In the genomic region with DNA sequence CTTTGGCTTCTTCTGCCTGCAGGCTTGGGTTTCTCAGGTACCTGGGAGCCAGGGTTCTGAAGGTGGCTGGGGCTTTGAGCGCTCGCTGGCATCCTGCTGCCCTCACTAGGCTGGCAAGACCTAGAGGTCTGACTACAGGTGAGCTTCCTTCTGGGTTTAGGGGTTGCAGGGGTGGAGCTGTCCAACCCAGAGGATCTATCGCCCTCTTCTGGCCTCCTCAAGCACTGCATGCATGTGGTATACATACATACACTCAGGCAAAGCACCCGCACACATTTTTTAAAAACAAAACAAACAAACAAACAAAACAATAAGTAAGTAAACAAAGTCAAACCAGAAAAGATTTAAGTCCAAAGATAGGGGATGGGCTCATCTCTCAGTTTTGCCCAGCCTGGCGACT, we compare ENCODE assay signal across 8 mouse cellular contexts. TPM values are rescaled to one million over a fixed set of nuclear protein-coding genes. Genes with fewer than 3 reads are reported as not detected.
DNase-seq lines count a peak whose midpoint lies in the region; ATAC-seq and TF ChIP-seq lines count a peak whose summit lies in the region.

No protein-coding gene starts in this region.

- no peaks in the 10 kb centered on the region for H3K9me3 ChIP-seq in midbrain, embryonic 14.5 days (ENCODE audit: control insufficient read depth, low read length)
- H3K9me3 ChIP-seq in midbrain, embryonic 11.5 days (ENCODE audit: control insufficient read depth, low read length): peaks cover under 1% of the 10 kb centered on the region; the same call in 1 of the 2 replicates
- H3K9me3 ChIP-seq in liver, embryonic 13.5 days (replicated peaks): peaks cover 4% of the 10 kb centered on the region; the same call in 1 of the 2 replicates

- no peak for TF ChIP-seq POLR2A in cerebellum, adult 2 months (IDR thresholded peaks at IDR 0.05; ENCODE audit: borderline replicate concordance, insufficient read depth, low read length)

- peaks cover 7% of the 10 kb centered on the region; the same call in 1 of the 2 replicates for H3K4me1 ChIP-seq in cerebellum, adult 2 months (ENCODE audit: control insufficient read depth, insufficient read depth, low read length)
- no peaks in the 10 kb centered on the region for H3K4me1 ChIP-seq in midbrain, embryonic 14.5 days (ENCODE audit: control insufficient read depth, insufficient read depth, low read length)
- no peaks in the 10 kb centered on the region for H3K4me1 ChIP-seq in midbrain, embryonic 11.5 days (ENCODE audit: control insufficient read depth, insufficient read depth, low read length)
- peaks cover 24% of the 10 kb centered on the region for H3K4me1 ChIP-seq in liver, embryonic 13.5 days (replicated peaks)

- WGBS in cerebellum, adult 2 months: 70% methylated on average over 5 of the region's 5 CpGs
- 60% methylated on average over 5 of the region's 5 CpGs for WGBS in midbrain, embryonic 14.5 days
- 72% methylated on average over 5 of the region's 5 CpGs for WGBS in midbrain, embryonic 11.5 days
- WGBS in liver, embryonic 13.5 days (ENCODE audit: insufficient replicate concordance): 54% methylated on average over 5 of the region's 5 CpGs

- no peaks in the 10 kb centered on the region for H3K36me3 ChIP-seq in midbrain, embryonic 14.5 days (ENCODE audit: control insufficient read depth, insufficient read depth, low read length)
- no peaks in the 10 kb centered on the region for H3K36me3 ChIP-seq in midbrain, embryonic 11.5 days (ENCODE audit: control insufficient read depth, insufficient read depth, low read length)
- H3K36me3 ChIP-seq in liver, embryonic 13.5 days: no peaks in the 10 kb centered on the region

- peak; percentile 69 for TF ChIP-seq CTCF in cerebellum, adult 2 months (IDR thresholded peaks at IDR 0.05; ENCODE audit: borderline replicate concordance, insufficient read depth, low read depth, low read length)

- DNase-seq in cerebellum, adult 2 months: peak in 1 of 2 experiments; percentile 47
- no peak for DNase-seq in cerebellum, adult 11 months
- DNase-seq in midbrain, embryonic 14.5 days: peak; percentile 56
- DNase-seq in midbrain, embryonic 11.5 days (ENCODE audit: low spot score, missing footprints): no peak
- peak; percentile 60 for DNase-seq in embryo, embryonic 11 days
- DNase-seq in liver, embryonic 13.5 days: peak; percentile 42
- DNase-seq in spleen, adult 12 weeks (ENCODE audit: low spot score): peak; percentile 51
- DNase-seq in c-Kit-positive CD71-positive TER-119-positive erythroid progenitor cells, embryonic 14.5 days (ENCODE audit: low spot score): no peak

- H3K4me2 ChIP-seq in midbrain, embryonic 14.5 days (ENCODE audit: low read length): no peak overlapping the region
- no peak overlapping the region for H3K4me2 ChIP-seq in midbrain, embryonic 11.5 days
- no peak overlapping the region for H3K4me2 ChIP-seq in liver, embryonic 13.5 days

- ATAC-seq in midbrain, embryonic 14.5 days (ENCODE audit: low FRiP score, low TSS enrichment): no peak
- ATAC-seq in midbrain, embryonic 11.5 days (ENCODE audit: low FRiP score): no peak
- peak; percentile 49 for ATAC-seq in liver, embryonic 13.5 days (ENCODE audit: low read depth)

- H3K27me3 ChIP-seq in cerebellum, adult 2 months (ENCODE audit: control insufficient read depth, insufficient read depth, low read length): no peaks in the 10 kb centered on the region
- no peaks in the 10 kb centered on the region for H3K27me3 ChIP-seq in midbrain, embryonic 14.5 days (ENCODE audit: control insufficient read depth, insufficient read depth, low read length)
- no peaks in the 10 kb centered on the region for H3K27me3 ChIP-seq in midbrain, embryonic 11.5 days (ENCODE audit: control insufficient read depth, insufficient read depth, low read length)
- no peaks in the 10 kb centered on the region for H3K27me3 ChIP-seq in liver, embryonic 13.5 days

- no peak overlapping the region for H3K27ac ChIP-seq in cerebellum, adult 2 months (ENCODE audit: insufficient read depth, low read length)
- H3K27ac ChIP-seq in midbrain, embryonic 14.5 days (replicated peaks; ENCODE audit: low read depth, low read length): no peak overlapping the region
- no peak overlapping the region for H3K27ac ChIP-seq in midbrain, embryonic 11.5 days (ENCODE audit: low read depth, low read length)
- H3K27ac ChIP-seq in liver, embryonic 13.5 days: no peak overlapping the region

- no peak overlapping the region for H3K4me3 ChIP-seq in cerebellum, adult 2 months (replicated peaks; ENCODE audit: insufficient read depth, low read depth, low read length)
- no peak overlapping the region for H3K4me3 ChIP-seq in midbrain, embryonic 14.5 days (replicated peaks; ENCODE audit: low read depth, low read length)
- H3K4me3 ChIP-seq in midbrain, embryonic 11.5 days (ENCODE audit: low read depth, low read length): no peak overlapping the region
- H3K4me3 ChIP-seq in liver, embryonic 13.5 days (replicated peaks): no peak overlapping the region

- no peak overlapping the region for H3K9ac ChIP-seq in midbrain, embryonic 14.5 days (replicated peaks; ENCODE audit: low read length)
- H3K9ac ChIP-seq in midbrain, embryonic 11.5 days (ENCODE audit: low read length): no peak overlapping the region
- H3K9ac ChIP-seq in liver, embryonic 13.5 days: no peak overlapping the region

RNA-seq across cellular contexts. Expression of gene Foxo3, which starts 14.8 kb away (rescaled TPM):
- polyA plus RNA-seq in cerebellum, adult 2 months (2012; rRNA removed): 50.5 and 59.9 TPM in 2 replicates
- 6.0 and 8.3 TPM in 2 replicates for polyA plus RNA-seq in midbrain, embryonic 14.5 days (2014; fragmentation: Nextera tagmentation; extraction: Ambion mirVana)
- 4.0 and 4.6 TPM in 2 replicates for polyA plus RNA-seq in midbrain, embryonic 11.5 days (2014; fragmentation: Nextera tagmentation; extraction: Ambion mirVana)
- 14.5 and 15.2 TPM in 2 replicates for polyA plus RNA-seq in liver, embryonic 13.5 days (2015; fragmentation: Nextera tagmentation; extraction: Ambion mirVana)

Comparison
In these comparisons a context has a peak if more than half of its experiments do, and no peak if none do; other contexts are left out.
1. DNase-seq: peak in midbrain, embryonic 14.5 days (single experiment), embryo, embryonic 11 days (single experiment), liver, embryonic 13.5 days (single experiment) and spleen, adult 12 weeks (single experiment); none in cerebellum, adult 11 months (single experiment), midbrain, embryonic 11.5 days (single experiment) and c-Kit-positive CD71-positive TER-119-positive erythroid progenitor cells, embryonic 14.5 days (single experiment).